Mouse (Mus musculus): Measurements from ENCODE around the gene Thada.

DNA sequence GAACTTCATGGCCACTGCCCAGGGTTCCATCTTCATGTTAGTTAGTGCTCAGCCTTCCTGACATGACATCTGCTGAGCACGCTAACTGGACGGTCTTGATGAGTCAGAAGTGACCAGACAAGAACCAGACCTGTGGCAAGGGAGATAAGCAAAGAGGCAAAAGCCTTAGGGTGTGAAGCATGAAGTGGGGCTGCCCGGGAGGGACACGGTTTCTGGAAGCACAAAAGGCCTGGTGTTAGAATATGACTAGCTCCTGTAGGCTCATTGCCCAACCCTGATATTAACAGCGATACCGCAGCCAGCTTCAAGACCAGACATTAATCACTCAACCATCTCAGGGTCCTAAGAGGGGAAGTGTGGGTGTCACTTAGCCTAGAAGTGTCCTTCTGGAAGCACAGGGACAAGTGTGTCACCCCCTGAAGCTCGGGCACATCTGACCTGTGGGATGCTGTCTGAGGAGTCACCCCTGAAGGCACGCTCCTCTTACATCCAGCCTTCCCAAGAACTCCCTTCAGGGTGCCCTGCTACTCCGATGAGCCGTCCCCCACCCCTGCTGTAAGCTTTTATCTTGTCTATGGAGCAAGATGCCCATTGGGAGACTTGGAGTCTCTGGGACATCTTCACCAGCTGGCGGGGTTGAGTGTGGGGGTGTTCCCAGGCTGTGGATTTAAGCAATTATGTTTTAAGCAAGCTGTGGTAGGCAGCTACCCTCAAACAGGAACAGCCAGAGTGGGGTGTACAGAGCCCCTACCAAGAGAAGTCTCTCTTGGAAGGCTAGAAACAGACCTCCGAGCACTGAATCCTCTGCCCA is 312.8 kb downstream of the Thada start:
- TF ChIP-seq GATA1 (IDR thresholded peaks at IDR 0.05; ENCODE audit: borderline replicate concordance, low read length) (0 out of 3 replicates have a peak, but pooled peaks have one; percentile 42), FLI1 (IDR thresholded peaks at IDR 0.05; ENCODE audit: low read length) (no peak)
